Mouse (Mus musculus): ENCODE results near the gene Pitpnm1. TPM values are rescaled to one million over a fixed set of nuclear protein-coding genes. Genes with fewer than 3 reads are reported as not detected.

Pitpnm1 gene
- total and polyA plus RNA-seq, 3 experiments: 87.4 to 164 (median 87.6) TPM

GRCm38 (mm10) chr19:4095802-4096201 lies 4.0 kb upstream of the Pitpnm1 start:
- no peak for DNase-seq

- peak; percentile 100 for DNase-seq
Observed at GRCm38 (mm10) chr19:4096642-4097440, 3.0 kb upstream of the Pitpnm1 start, which contains the start of gene Cdk2ap2. Cdk2ap2 (plus strand) TSS chr19:4097182.

- DNase-seq: no peak
Observed at GRCm38 (mm10) chr19:4097441-4097825, 2.4 kb upstream of the Pitpnm1 start.

- DNase-seq: peak; percentile 59
Observed at GRCm38 (mm10) chr19:4098426-4098825, 1.4 kb upstream of the Pitpnm1 start.

- peak; percentile 95 for DNase-seq
Observed at GRCm38 (mm10) chr19:4099056-4099455, 742 bp upstream of the Pitpnm1 start.

GRCm38 (mm10) chr19:4100718-4101261 lies 992 bp downstream of the Pitpnm1 start:
- DNase-seq: peak; percentile 78

- no peak for DNase-seq
Observed at GRCm38 (mm10) chr19:4101466-4101865, 1.7 kb downstream of the Pitpnm1 start.

GRCm38 (mm10) chr19:4102049-4102448 lies 2.3 kb downstream of the Pitpnm1 start:
- no peak for DNase-seq

GRCm38 (mm10) chr19:4102626-4103025 lies 2.8 kb downstream of the Pitpnm1 start:
- DNase-seq: no peak

GRCm38 (mm10) chr19:4103294-4103693 lies 3.5 kb downstream of the Pitpnm1 start:
- no peak for DNase-seq

GRCm38 (mm10) chr19:4103792-4104191 lies 4.0 kb downstream of the Pitpnm1 start:
- DNase-seq: no peak

GRCm38 (mm10) chr19:4104675-4105194 lies 4.9 kb downstream of the Pitpnm1 start:
- no peak for DNase-seq

- no peak for DNase-seq
Observed at GRCm38 (mm10) chr19:4106654-4107053, 6.9 kb downstream of the Pitpnm1 start.

GRCm38 (mm10) chr19:4108535-4108934 lies 8.7 kb downstream of the Pitpnm1 start:
- no peak for DNase-seq

- no peak for DNase-seq
Observed at GRCm38 (mm10) chr19:4112063-4112960, 12.5 kb downstream of the Pitpnm1 start.

GRCm38 (mm10) chr19:4113186-4113805 lies 13.5 kb downstream of the Pitpnm1 start:
- peak; percentile 98 for DNase-seq

- peak; percentile 68 for DNase-seq
Observed at GRCm38 (mm10) chr19:4113806-4114230, 14.0 kb downstream of the Pitpnm1 start.

- no peak for DNase-seq
Observed at GRCm38 (mm10) chr19:4114551-4114950, 14.8 kb downstream of the Pitpnm1 start.

GRCm38 (mm10) chr19:4115144-4115543 lies 15.3 kb downstream of the Pitpnm1 start:
- DNase-seq: no peak

GRCm38 (mm10) chr19:4115816-4116215 lies 16.0 kb downstream of the Pitpnm1 start:
- no peak for DNase-seq

- DNase-seq: no peak
Observed at GRCm38 (mm10) chr19:4117006-4117405, 17.2 kb downstream of the Pitpnm1 start.

GRCm38 (mm10) chr19:4118350-4118749 lies 18.6 kb downstream of the Pitpnm1 start:
- DNase-seq: no peak
